Mouse (Mus musculus) forebrain, embryonic 11.5 days (tissue): ENCODE measurements at regions not wholly inside any gene's neighbourhood (a gene's known extent, or its start where the extent isn't known, plus 50 kb on each side); places are given as distances from the start of the nearest gene placed in this dataset.

Source experiments
- ATAC-seq: fragments of 200-750 bp; cut with Nextera tagmentation; replicated peaks from 2 replicates; pipeline ENCODE4 v1.8.0; 2017; ENCODE audit warnings: moderate TSS enrichment; ENCODE audit not compliant: low FRiP score
- DNase-seq: peaks from one replicate; pipeline ENCODE4 v3.0.0-alpha.2; 2017; ENCODE audit warnings: low spot score
- H3K27ac ChIP-seq: fragments of 300-500 bp; sonication (generic); 2 replicates; pipeline ENCODE4 v1.5.1; 2014; ENCODE audit warnings: low read depth, low read length
- H3K27me3 ChIP-seq: fragments of 300-500 bp; sonication (generic); 2 replicates; pipeline ENCODE4 v1.6.1; 2014; ENCODE audit warnings: mild to moderate bottlenecking, low read length, mixed read lengths; ENCODE audit not compliant: control insufficient read depth, insufficient read depth
- H3K36me3 ChIP-seq: fragments of 300-500 bp; sonication (generic); 2 replicates; pipeline ENCODE4 v1.6.1; 2014; ENCODE audit warnings: mild to moderate bottlenecking, low read length, moderate library complexity, mixed read lengths; ENCODE audit not compliant: control insufficient read depth, insufficient read depth
- H3K4me1 ChIP-seq: fragments of 300-500 bp; sonication (generic); replicated peaks from 2 replicates; pipeline ENCODE4 v1.6.1; 2014; ENCODE audit warnings: low read length, mixed read lengths; ENCODE audit not compliant: control insufficient read depth, insufficient read depth
- H3K4me2 ChIP-seq: fragments of 300-500 bp; sonication (generic); 2 replicates; pipeline ENCODE4 v1.6.1; 2014; ENCODE audit warnings: low read depth, mild to moderate bottlenecking, low read length, moderate library complexity, mixed read lengths; ENCODE audit not compliant: severe bottlenecking
- H3K4me3 ChIP-seq: fragments of 300-500 bp; sonication (generic); 2 replicates; pipeline ENCODE4 v1.5.1; 2014; ENCODE audit warnings: low read depth, low read length
- H3K9ac ChIP-seq: fragments of 300-500 bp; sonication (generic); 2 replicates; pipeline ENCODE4 v1.6.1; 2014; ENCODE audit warnings: low read length
- H3K9me3 ChIP-seq: fragments of 300-500 bp; sonication (generic); 2 replicates; pipeline ENCODE4 v1.6.1; 2016; ENCODE audit warnings: low read length, mixed read lengths; ENCODE audit not compliant: control insufficient read depth
- WGBS: fragments of 180-500 bp; shearing (Covaris S2); extraction: QIAGEN DNeasy Blood & Tissue Kit; methylation state at CpG from one replicate; pipeline ENCODE4 v1.1.7; 2014; 5-methylcytosine and 5-hydroxymethylcytosine counted together

DNA sequence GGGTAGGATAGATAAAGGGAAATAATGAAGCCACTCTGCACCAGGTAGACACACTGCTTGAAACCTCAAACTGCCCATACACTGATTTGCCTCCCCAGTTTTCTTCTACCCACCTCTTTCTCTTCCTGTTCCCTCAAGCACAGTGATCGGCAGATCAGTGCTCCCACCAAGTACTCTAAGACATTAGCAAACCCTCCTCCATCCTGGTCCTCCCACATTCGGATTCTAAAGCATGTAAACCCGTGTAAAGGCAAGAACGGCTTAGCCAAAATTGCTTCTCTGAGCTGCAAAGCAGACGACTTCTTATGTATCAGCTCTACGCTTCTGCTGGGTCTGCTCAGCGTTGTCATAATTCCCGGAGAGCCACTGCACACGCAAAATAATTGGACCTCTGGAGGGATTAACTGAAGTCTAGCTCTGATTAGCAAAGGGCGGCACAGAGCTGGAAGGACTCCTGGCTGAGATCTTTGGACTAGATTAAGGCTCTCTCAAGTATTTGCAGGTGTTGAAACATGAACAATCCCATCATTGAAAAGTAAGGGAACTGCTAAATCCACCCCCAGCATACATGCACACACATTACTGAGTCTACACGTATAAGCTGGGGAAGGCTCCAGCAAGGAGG lies 67.2 kb downstream of the Mtx3 start:
- Histone ChIP-seq H3K9me3 (no peaks in the 10 kb centered on the region), H3K27me3 (no peaks in the 10 kb centered on the region), H3K4me3 (no peak overlapping the region), H3K27ac (no peak overlapping the region), H3K4me2 (no peak overlapping the region), H3K4me1 (no peaks in the 10 kb centered on the region), H3K36me3 (no peaks in the 10 kb centered on the region), H3K9ac (no peak overlapping the region)
- ATAC-seq = no peak
- WGBS = 82% methylated on average over 11 of the region's 11 CpGs
- no peak for DNase-seq

DNA sequence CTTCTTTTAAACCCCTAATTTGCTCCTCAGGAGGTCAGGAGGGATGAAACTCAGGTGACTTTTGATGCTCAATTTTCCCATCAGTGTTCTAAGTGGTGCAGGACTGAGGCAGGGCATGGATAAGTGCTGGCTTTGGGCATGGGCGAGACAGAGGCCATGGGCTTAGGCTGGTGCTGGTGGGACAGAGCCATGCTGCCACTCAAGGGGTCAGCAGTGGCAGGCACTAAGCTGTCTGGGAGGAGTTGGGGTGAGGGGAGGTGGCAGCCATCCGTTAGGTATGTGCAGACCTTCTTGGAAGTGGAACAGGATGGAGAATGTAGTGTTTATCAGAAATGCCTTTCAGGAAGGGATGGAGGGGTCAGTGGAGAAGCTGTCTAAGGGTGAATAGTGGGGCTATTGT lies 68.1 kb downstream of the Mtx3 start:
- DNase-seq (no peak), ATAC-seq (no peak)
- Histone ChIP-seq H3K9me3 (no peaks in the 10 kb centered on the region), H3K4me3 (no peak overlapping the region), H3K4me2 (no peak overlapping the region), H3K27me3 (no peaks in the 10 kb centered on the region), H3K36me3 (no peaks in the 10 kb centered on the region), H3K4me1 (no peaks in the 10 kb centered on the region), H3K27ac (no peak overlapping the region), H3K9ac (no peak overlapping the region)
- 76% methylated on average over 2 of the region's 2 CpGs for WGBS

- Histone ChIP-seq H3K27me3 (no peaks in the 10 kb centered on the region), H3K9me3 (no peaks in the 10 kb centered on the region), H3K9ac (no peak overlapping the region), H3K4me3 (no peak overlapping the region), H3K4me2 (no peak overlapping the region), H3K4me1 (no peaks in the 10 kb centered on the region), H3K36me3 (no peaks in the 10 kb centered on the region), H3K27ac (no peak overlapping the region)
- ATAC-seq = no peak
- 92% methylated on average over 3 of the region's 3 CpGs for WGBS
- no peak for DNase-seq
Measured at GRCm38 (mm10) chr13:92914631-92915030, 70.1 kb downstream of the Mtx3 start.

DNA sequence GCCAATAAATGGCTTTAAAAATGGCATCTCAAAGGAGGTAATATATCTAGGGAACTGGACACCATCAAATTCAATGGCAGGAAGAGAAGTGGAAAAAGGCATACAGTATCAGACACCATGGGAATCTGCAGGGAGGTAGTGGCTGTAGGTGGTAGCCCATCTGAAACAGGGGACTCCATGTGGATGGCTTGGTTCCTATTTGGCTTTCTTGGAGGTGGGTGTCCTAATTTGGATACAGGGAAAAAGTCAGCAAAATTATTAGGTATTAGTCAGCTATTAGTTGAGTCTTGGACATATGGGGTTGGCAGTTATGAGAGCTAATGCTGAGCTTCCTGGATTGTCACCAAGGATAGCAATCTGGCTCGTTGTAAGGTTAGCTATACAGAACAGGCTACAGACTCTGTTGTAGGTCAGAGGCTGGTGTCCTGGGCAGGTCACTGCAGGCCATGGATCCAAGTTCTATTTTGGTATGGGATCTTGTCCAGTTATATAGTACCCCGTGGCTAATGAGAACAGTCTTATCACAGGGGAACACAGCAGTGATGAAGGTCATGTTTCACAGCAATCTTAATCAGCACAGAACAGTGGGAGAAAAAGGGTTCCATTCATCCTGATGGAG lies 70.8 kb downstream of the Mtx3 start:
- ATAC-seq = no peak
- Histone ChIP-seq H3K9me3 (no peaks in the 10 kb centered on the region), H3K27ac (no peak overlapping the region), H3K4me2 (no peak overlapping the region), H3K27me3 (no peaks in the 10 kb centered on the region), H3K4me3 (no peak overlapping the region), H3K36me3 (no peaks in the 10 kb centered on the region), H3K9ac (no peak overlapping the region), H3K4me1 (no peaks in the 10 kb centered on the region)
- DNase-seq = no peak
- WGBS = 81% methylated on average over 2 of the region's 2 CpGs

DNA sequence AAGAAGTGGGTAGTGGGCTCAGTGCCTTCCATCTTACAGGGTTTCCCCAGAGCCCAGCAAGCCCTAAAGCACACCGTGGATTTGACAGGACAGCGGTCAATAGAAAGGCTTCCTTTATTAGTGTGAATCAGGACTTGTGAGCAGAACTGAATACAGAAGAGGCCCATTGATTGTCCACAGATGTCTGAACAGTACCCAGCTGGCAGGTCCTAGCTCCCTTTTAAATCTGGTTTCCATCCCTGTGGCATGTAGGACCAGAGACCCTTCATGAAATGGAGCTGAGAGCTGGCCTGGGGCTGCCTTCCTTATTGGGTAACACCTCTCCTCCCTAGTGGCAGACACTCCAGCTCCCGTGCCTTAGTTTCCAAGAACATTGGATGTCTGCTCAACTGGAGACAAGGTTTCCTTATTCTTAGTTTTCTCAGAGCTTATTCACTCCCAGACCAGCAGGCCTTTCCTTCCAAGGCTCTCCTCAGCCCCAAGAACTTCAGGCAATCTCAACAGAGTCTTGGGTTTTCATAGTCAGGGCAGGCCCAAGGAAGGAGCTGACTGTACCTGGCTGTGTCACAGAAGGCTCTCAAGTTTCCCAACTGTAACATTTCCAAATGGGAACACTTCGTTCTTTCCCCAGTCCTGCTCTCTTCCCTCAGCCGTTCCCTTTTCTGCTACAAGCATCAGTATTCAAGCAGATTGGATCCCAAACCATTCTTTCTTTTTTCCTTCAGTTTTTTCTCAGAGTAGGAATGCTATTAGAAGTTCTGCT lies 71.6 kb downstream of the Mtx3 start:
- Histone ChIP-seq H3K36me3 (no peaks in the 10 kb centered on the region), H3K27me3 (no peaks in the 10 kb centered on the region), H3K9me3 (no peaks in the 10 kb centered on the region), H3K9ac (no peak overlapping the region), H3K4me1 (no peaks in the 10 kb centered on the region), H3K27ac (no peak overlapping the region), H3K4me2 (no peak overlapping the region), H3K4me3 (no peak overlapping the region)
- ATAC-seq = no peak
- DNase-seq = no peak
- WGBS = 89% methylated on average over 5 of the region's 5 CpGs

GRCm38 (mm10) chr13:92919882-92920281 lies 75.3 kb downstream of the Mtx3 start:
- Histone ChIP-seq H3K9me3 (no peaks in the 10 kb centered on the region), H3K9ac (no peak overlapping the region), H3K4me1 (no peaks in the 10 kb centered on the region), H3K4me3 (no peak overlapping the region), H3K27me3 (no peaks in the 10 kb centered on the region), H3K4me2 (no peak overlapping the region), H3K27ac (no peak overlapping the region), H3K36me3 (no peaks in the 10 kb centered on the region)
- ATAC-seq (no peak), DNase-seq (no peak)
- 88% methylated on average over 2 of the region's 2 CpGs for WGBS

DNA sequence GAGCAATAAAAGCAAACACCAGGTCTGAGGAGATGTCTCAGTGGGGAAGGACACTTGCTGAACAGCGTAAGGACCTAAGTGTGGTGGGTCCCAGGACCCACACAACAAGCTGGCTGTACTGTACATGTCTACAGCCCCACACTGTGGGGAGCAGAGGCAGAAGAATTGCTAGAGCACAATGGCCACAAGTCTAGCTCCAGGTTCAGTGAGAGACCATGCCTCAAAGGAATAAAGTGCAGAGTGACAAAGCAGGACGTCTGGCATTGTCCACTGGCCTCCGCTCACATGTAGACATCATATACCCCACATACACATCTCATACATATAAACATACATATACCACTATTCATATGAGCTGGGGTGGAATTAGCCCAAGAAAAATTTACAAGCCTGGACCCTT lies 77.4 kb downstream of the Mtx3 start:
- Histone ChIP-seq H3K4me1 (no peaks in the 10 kb centered on the region), H3K4me3 (no peak overlapping the region), H3K9me3 (no peaks in the 10 kb centered on the region), H3K27ac (no peak overlapping the region), H3K9ac (no peak overlapping the region), H3K27me3 (no peaks in the 10 kb centered on the region), H3K4me2 (no peak overlapping the region), H3K36me3 (no peaks in the 10 kb centered on the region)
- 96% methylated on average over 3 of the region's 3 CpGs for WGBS
- DNase-seq (no peak), ATAC-seq (no peak)

GRCm38 (mm10) chr13:92923496-92923895 lies 78.9 kb downstream of the Mtx3 start:
- H3K27ac ChIP-seq = no peak overlapping the region
- no peak overlapping the region for H3K9ac ChIP-seq
- no peaks in the 10 kb centered on the region for H3K27me3 ChIP-seq
- H3K36me3 ChIP-seq = no peaks in the 10 kb centered on the region
- DNase-seq = no peak
- no peak for ATAC-seq
- 85% methylated on average over 2 of the region's 2 CpGs for WGBS
- no peak overlapping the region for H3K4me2 ChIP-seq
- H3K4me3 ChIP-seq = no peak overlapping the region
- H3K9me3 ChIP-seq = no peaks in the 10 kb centered on the region
- no peaks in the 10 kb centered on the region for H3K4me1 ChIP-seq
